Mouse (Mus musculus) megakaryocyte, adult 5-6 weeks (primary cell): Measurements from ENCODE around the gene Pik3r6. TPM values are rescaled to one million over a fixed set of nuclear protein-coding genes. Genes with fewer than 3 reads are reported as not detected.
A peak's percentile ranks its signal among the peaks of the same experiment; 100 is the strongest.

ENCODE experiments used
- ATAC-seq: 2 replicates; pipeline ENCODE4 v1.8.0; 2016; ENCODE audit warnings: mild to moderate bottlenecking, inconsistent platforms; ENCODE audit not compliant: poor library complexity, severe bottlenecking
- total RNA-seq, 2 experiments: library from RNA; stranded (forward) in 1 of 2; stranded (reverse) in 1 of 2; fragments of 153-499, 151-499 nt in 1 of 2; fragments of 221-1000, 200-1000 nt in 1 of 2; gene quantifications; 2 replicates each; pipeline versions ENCODE4 v1.2.3 to v1.2.4; 2015 to 2017

The Pik3r6 gene
- total RNA-seq, 2 experiments from 2014 or later = 35.9 to 63.6 TPM

GRCm38 (mm10) chr11:68486093-68486492 lies 16.7 kb upstream of the Pik3r6 start:
- no peak for ATAC-seq

- ATAC-seq = no peak
Measured at GRCm38 (mm10) chr11:68487720-68488119, 15.1 kb upstream of the Pik3r6 start.

DNA sequence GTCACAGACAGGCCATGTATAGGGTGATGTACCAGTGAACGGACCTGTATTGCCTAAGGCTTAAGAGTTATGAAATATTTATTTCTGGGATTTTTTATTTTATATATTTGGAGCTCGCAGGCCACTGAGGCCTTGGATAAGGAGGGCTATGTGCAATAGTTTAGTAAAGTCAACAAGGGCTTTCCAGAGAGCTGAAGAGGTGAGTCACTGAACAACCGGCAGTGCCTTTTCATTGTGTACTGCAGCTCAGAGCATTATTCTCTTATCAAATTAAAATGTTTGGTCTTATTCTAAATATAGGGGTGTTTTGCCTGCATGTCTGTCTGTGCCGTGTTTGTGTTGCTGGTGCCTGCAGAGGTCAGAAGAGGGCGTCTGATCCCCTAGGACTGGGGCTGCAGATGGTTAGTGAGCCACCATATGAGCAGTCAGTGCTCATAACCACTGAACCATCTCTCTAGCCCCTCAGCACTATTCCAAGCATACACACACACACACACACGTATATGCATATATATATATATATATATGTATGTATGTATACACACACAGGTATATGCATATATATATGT lies 14.5 kb upstream of the Pik3r6 start:
- ATAC-seq = no peak

- ATAC-seq = no peak
Measured at GRCm38 (mm10) chr11:68489236-68489635, 13.6 kb upstream of the Pik3r6 start.

DNA sequence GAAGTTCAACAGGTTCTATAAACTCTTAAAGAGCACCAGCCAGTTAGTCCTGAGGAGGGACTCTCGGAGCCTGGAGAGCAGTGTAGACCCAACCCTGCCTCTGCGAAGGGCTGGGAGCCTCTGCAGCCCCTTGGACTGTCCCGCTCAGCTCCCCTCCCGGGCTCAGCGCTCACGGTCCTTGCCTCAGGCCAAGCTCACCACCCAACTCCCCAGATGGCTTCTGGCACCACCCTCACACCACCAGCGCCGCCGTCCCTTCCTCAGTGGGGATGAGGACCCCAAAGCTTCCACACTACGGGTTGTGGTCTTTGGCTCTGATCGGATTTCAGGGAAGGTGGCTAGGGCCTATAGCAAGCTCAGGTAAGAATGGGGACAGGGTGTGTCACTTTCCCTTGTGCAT lies 10.2 kb upstream of the Pik3r6 start:
- no peak for ATAC-seq

DNA sequence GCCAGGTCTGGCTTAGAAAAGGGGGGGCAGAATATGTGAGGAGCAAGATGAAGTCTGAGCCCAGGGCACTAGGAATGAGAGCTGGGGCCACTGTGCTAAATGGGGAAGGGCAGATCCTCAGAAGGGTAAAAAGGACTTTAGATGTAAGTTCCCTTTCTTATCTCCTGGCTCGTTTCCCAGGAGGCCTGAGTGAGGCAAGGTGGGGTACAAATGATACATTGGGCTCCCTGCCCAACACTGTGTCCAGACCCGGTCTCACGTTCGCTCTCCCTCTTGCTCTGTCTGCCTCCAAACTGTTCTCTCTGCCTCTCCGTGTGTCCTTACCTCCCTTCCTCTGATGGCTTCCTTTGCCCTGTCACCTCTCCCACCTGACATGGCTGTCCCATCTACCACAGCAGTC lies 9.1 kb upstream of the Pik3r6 start:
- ATAC-seq = no peak

GRCm38 (mm10) chr11:68497081-68497480 lies 5.7 kb upstream of the Pik3r6 start:
- peak; percentile 41 for ATAC-seq

DNA sequence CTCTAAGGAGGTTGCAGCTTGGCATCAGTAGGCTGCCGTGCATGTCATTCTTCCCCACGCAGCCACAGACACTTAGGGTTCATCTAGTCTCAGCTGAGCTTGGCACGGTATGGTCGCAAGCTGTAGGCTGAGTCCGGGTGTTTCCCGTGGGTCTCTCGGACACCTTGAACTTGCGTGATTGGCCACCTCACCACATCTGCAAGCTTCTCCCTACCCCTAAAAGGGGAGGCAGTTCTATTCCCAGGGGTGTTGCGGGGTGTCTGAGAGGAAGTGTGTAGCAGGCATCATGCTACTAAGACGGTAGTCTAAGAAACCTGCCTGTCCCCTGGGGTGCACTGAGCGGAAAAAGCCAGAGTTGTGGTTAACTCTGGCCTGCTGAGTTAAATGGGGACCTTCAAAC lies 4.3 kb upstream of the Pik3r6 start:
- ATAC-seq = no peak

GRCm38 (mm10) chr11:68498999-68499699 lies 3.7 kb upstream of the Pik3r6 start:
- no peak for ATAC-seq

GRCm38 (mm10) chr11:68500949-68501350 lies 1.9 kb upstream of the Pik3r6 start:
- no peak for ATAC-seq

- peak; percentile 77 for ATAC-seq
Measured at GRCm38 (mm10) chr11:68502408-68502807, 411 bp upstream of the Pik3r6 start.

DNA sequence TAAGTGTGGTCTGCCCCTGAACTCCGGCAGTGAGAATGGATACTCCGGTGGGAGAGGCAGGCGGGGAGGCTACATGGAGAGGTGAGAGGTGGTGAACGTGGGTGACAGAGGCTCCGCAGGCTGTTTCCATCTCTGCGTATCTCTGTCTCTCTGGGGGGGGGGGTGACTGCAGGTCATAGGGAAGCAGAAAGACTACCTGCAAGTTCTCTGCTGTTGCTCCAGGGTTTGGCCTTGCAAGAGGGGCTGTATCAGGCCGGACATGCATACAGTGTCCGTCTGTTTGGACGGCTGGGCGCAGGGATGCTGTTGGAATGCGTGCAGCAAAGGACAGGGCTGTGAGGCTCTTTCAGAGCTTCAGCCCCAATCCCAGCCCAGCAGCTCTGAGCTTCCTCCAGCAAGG lies 2.1 kb downstream of the Pik3r6 start:
- ATAC-seq = no peak

GRCm38 (mm10) chr11:68507246-68507645 lies 4.4 kb downstream of the Pik3r6 start:
- ATAC-seq = no peak

- ATAC-seq = no peak
Measured at GRCm38 (mm10) chr11:68508619-68509018, 5.8 kb downstream of the Pik3r6 start.

GRCm38 (mm10) chr11:68509194-68509593 lies 6.4 kb downstream of the Pik3r6 start:
- ATAC-seq = peak; percentile 82

- ATAC-seq = peak; percentile 86
Measured at GRCm38 (mm10) chr11:68513969-68514368, 11.2 kb downstream of the Pik3r6 start.

DNA sequence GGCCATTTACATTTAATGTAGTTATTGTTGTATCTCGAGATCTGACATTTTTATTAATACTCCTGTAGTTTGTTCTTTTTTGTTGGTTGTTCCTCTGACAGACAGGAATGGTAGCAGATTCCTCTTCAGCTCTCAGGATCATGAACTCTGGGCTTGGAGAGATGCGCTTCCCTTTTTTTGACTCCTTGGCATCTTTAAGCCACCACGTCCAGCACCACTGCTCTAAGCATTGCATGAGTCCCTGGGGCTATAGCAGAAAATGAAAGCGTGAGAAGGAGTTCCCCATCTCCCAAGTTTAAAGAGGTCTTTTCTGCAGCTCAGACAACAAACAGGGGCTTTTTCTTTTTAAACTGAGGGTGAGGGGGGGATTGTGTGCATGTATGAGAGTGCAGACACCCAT lies 16.5 kb downstream of the Pik3r6 start:
- ATAC-seq = peak; percentile 63

GRCm38 (mm10) chr11:68519815-68520214 lies 17.0 kb downstream of the Pik3r6 start:
- peak; percentile 80 for ATAC-seq

DNA sequence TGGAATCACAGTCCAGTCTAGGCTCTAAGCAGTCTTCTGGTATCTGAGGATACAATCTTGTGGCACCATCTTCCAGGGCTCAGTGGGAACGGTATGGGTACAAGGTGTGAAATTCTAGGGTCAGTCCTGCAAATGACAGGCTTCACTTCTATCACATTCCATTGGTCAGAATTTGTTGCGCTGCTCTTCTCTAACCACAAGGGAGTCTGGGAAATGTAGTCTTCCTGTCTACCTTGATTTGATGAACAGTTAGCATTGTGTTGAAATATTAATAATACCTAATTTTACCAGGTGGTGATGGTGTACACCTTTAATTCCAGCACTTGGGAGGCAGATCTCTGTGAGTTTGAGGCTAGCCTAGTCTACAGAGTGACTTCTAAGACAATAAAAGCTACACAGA lies 17.6 kb downstream of the Pik3r6 start:
- ATAC-seq = no peak

DNA sequence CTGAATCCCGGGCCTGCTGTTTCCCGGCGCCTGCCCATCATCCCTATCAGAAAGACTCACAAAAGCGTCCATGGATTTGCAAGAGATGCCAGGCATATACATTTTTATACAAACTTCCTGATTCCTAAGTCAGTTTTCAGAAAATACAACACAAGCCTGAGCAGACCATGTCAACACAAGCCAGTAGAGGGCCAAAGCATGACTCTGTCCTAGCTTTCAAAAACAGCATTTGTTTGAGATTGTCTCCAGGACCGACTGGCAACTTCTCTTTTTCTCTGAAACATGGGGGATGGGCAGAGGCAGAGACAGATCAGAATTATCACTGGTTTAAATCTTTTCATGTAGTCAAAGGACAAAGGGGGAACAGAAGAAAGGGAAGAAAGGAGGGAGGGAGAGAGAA lies 18.5 kb downstream of the Pik3r6 start:
- ATAC-seq = peak; percentile 72

DNA sequence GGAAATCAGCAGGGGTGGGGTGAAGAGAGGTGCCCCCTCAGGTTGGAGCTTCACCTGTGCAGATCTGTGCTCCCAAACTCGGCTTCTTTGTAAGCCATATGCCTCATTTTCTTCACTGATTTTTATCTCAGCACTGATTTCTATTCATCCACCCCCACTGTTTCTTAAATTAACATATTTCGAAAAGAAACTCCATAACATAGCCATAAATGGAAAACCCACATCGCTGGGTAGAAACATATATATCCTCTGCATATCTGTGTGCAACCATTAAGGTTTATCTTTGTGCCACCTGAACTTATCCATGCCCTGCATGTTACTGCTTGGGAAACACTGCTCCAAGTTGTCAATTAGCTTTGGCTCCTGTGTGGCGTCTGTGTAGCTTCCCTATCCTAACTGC lies 23.6 kb downstream of the Pik3r6 start:
- ATAC-seq = no peak

DNA sequence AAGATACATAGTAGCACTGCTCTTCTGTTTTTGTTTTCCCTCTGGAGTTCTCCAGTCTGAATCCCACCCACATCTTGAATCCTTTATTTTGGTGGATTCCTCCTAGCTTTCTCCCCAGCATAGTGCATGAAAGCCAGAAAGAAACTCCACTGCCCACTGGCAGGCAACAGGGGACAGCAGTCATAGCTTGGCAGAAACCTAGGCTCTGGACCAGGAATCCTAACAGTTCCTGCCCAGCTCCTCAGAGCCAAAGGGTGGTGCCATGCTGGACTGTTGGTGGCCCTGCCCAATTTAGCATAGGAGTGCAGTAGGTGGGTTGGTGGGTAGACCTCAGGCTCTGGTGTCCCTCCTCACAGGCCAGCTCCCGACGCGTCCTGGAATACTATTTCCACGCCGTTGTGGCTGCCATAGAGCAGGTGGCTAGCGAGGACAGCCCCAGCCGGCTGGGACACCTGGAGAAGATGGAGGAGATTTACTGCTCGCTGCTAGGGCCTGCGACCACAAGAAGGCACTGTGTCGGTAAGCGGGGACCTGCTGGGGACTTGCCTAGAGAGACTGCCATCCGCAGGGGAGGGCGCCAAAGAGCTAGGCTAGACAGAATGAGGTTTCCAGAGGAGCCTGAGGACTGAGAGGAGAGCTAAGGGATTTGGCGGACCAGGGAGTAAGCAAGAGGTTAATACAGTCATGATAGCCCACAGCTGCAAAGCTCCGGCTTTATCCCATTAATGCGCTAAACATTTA lies 28.4 kb downstream of the Pik3r6 start:
- ATAC-seq = no peak
